Mouse (Mus musculus) adipocyte (in vitro differentiated cells): ENCODE results near the gene Zfp931.
"Not testable (repeated sequence)": the region's sequence is repeated elsewhere in the genome, so short reads cannot be mapped to it uniquely, and the experiment has no call there.

ENCODE experiments used
- DNase-seq: peaks from one replicate; pipeline ENCODE4 v3.0.0-alpha.2; 2016; ENCODE audit warnings: low spot score

Zfp931 gene

DNA sequence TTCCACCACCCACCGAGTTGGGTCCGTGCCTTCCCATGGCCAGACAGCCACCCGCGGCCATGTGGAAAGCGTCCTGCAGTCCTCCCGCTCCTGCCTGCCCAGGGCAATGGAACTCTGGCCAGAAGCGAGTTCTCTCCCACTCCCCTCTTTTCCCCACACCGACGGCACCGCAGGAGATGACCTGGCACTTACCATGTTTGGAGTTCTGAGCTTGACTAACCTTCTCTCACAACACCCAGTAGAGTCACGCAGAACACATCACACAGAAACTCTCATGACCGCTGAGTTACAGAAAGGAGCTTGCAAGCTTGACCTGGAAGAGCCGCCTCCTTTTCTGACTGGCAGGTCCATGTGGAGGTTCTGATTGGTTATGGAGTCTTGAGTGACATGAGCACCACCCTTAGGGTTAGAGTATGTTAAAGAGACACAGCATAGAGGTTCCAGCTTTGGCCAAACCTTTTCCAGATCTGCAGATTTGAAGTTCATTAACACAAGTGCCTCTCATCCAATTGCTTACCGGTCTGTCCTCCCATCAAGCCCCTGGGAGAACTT lies at the start of gene Zfp931:
TSS of gene Zfp931 (minus strand) at position 311 of the 552 bp plus-strand sequence.
- not testable (repeated sequence) for DNase-seq

DNA sequence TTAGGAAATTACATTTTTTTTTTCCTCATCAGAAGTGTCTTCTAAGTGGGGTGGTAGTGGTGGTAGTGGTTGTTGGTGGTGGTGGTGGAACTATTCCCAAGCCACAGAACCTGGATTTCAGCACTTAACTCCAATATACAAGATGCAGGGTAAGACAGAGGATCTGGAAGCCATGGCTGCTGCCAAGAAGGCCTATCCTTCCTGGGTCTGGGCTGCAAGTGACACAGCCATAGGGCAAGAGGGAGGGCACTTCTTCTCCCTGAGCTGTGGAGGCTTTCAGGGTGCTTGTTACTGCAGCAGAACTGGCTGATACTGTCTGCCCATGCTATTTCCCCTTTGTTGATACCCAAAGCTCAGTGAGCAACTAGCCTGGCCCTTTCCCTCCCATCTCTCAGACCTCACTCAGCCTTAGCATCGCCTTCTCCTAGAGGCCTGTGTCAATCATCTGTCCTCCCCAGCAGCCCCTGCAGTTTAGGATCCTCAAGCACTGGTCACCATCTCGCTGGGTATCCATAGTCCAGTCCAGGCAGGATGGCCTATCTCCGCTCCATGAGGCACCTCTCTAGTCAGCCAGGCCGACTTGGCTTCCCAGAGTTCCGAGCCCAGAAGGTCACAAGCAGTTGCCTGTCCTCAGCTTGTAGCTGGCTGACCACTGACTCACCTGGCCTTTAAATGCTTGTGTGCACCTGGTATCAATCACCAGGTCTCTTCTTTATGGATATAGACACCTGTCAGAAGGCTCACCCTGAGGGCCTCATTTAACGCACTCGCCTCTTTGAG lies 48.0 kb upstream of the Zfp931 start:
- no peak for DNase-seq

DNA sequence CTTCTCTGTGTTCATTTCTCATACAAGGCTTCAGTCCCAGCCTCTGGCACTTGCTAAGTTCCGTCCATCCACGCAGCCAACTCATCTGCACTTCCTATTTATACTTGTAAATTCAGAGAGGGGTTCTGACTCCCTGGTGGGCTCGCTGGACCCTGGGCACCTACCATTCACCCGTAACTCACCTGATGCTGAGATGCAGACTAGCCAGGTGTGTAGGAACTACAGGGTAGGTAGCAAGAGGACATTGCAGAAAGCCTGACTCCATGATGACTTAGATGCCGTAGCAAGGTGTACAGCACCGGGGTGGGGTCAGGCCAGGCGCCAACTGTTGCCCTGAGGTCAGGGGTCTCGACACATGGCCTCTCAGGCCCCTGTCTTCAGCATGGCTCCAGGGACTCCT lies 47.2 kb upstream of the Zfp931 start:
- no peak for DNase-seq

DNA sequence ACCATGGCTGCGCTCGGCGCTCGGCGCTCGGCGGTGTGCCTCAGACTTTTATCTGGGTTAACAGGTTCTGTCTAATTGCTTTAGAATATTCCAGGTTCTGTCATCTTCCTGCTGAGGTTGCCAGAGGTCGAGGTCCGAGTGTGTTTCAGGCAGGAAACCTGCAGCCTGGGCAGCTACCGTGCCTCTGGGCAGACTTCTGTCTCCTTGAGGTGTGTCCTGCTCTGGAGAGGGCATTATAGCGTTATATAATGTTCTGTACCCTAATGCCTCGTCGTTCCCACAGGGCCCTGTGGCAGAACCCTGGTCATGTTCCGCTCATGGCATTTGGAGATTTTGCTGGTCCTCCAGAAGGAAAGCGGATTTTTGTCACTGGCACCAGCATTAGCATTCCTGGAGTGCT lies 45.2 kb upstream of the Zfp931 start:
- DNase-seq = no peak

DNA sequence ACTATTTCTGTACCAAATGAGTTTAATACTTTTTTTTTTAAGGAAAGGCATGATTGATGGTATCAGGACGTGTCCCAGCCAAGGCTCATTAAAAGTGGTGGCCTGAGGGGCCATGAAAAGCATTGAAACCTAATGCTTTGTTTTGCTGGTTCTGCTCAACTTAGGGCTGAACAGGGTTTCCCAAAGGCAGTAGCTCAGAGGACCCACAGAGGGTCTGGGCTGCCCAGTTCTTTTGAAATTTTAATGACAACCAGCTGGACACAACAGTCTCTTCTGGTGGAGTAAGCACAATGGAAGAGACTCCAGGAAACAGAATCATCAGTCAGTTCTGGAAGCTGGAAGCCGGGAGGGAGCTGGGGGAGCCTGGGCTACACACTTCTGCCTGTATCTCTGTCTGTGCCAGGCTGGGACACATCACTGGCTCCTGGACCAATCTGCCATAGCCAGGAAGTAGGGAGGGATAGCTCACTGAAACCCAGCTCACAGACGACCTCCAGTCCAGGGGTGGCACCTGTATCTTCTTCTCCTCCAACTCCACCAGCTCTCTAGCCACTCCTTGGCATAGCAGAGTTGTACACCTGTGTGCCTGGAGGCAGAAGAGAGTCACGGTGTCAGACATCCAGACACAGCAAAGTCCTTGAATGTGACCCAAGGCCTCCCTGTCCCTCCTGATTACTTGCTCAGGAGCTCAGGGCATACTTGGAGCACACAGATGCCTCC lies 43.8 kb upstream of the Zfp931 start:
- no peak for DNase-seq

DNA sequence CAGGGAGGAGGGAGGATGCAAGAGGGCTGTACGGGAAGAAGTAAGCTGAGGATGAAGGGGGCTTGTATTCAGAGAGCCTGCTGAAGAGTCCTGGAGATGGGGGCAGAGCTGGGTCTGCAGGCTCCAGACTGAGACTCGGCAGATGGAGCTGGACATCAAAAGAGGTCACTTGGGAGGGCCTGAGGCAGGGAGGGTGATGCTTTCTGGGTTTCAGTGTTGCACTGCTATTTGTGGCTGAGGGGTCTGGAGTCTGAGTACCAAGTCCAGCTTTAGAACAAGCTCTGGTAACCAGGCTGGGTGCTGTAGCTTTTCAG lies 43.1 kb upstream of the Zfp931 start:
- DNase-seq = no peak

DNA sequence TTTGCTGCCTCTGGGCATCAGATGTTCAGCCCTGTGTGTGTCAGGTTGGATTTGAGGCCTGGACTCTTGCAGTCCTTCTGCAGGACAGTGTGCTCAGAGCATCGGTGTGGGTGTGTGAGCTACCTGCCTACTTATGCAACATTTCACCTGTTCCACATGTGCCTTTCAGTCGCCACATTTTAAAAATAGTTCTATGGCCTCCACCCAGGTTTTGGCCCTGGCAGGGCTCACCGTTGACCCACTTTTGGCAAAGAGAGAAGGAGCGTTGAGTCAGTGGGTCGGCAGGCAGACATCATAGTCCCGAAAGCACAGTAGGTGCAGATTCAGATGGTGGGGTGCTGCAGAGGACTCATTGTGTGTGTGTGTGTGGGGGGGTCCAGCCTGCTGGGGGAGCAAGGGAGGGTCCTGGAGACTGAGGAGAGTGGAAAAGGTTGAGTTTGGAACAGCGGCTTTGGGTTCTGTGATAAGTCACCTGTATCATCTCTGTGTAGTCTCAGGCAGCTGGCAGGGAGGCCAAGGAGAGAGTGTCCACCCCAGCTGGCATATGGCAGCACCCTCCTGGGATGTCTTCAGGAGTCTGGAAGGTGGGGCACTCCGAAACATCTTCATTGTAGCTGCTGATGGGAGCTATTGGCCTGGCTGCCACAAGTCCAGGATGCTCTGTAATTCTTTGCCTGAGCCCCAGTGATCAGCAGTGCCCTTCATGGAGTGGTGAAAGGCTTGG lies 42.5 kb upstream of the Zfp931 start:
- no peak for DNase-seq

DNA sequence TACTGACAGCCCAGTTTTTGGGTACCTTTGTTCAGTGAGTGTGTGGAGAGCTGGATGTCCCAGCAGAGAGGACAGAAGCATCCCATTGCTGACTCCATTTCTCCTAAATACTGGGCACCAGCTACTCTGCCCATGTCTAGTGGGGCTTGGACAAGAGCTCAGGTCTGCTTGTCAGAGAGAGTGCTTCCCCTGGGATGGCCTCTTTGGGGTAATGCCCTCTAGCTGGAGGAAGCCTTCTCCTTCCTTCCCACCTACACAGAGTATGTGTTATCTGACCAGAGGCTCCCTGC lies 42.0 kb upstream of the Zfp931 start:
- DNase-seq = no peak

DNA sequence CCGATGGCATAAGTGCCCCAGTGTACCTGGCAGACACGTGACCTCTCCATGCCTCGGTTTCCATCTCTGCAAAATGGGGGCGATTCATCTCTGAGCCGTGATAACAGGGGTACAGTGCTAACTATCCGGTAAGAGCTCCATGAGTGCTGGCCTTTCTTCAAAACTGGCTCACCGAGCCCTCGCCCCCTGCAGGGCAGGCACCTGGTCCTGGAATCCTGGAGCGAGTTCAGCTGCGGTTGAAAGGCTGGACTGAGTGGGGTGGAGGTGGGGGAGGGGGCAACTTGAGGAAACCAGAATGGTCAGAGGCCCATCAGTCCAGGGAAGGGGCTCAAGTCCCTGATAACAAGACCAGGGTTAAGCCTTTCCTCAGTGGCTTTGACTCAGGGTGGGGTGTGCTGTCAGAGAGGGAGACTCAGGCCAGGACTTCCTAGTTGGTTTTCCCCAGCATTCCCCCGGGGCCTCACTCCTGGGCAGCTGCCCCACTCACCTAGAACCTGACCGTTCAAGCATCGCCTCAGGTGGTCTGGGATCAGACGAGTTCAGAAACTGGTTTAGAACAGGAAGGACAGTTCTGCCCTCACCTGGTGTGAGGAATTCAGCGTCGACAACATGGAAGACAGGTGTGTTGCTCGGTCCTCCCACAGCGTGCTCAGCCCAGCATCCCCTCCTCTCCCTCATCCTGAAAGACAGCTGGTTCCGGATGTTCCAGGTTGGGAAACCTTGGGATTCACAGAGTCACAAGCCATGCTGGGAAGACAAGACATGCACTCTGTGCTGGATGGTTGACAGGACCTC lies 41.5 kb upstream of the Zfp931 start:
- DNase-seq = no peak

DNA sequence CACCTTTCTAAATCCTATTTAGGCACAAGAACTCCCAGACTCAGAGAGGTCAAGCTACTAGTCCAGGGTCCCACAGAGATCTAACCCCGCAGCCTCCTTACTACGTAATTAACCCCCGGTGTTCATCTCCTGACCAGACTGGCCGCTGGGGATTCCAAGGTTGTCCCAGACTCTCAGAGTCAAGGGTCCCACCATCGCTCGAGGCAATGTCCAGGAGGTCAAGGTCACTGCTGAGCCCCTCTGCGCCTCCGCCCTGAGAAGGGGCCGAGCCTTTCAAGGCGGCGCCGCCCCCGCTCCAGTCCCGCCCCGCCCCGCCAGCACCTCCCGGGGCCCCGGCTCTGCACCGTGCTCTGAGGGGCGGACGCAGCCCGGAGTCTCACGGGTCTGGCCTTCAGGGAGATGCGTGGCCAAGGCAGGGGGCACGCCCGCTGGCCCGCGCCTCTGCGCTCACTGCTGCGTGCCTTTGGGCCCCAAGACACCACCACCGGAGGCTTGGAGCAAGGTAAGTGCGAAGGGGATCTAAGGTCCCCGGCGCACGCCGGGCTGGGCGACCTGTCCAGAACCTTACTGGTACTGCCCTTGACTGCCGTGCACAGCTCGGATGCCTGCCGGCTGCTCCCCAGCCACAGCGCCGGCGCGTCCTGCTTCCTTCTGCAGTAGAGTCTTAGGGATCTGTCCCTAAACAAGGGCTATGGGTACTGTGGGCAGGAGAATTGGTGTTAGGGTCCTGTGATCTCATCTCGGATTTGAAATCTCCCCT lies 40.7 kb upstream of the Zfp931 start, which contains the start of gene Phactr3:
TSS of gene Phactr3 (plus strand) at position 175 of the 760 bp plus-strand sequence.
- DNase-seq = no peak

DNA sequence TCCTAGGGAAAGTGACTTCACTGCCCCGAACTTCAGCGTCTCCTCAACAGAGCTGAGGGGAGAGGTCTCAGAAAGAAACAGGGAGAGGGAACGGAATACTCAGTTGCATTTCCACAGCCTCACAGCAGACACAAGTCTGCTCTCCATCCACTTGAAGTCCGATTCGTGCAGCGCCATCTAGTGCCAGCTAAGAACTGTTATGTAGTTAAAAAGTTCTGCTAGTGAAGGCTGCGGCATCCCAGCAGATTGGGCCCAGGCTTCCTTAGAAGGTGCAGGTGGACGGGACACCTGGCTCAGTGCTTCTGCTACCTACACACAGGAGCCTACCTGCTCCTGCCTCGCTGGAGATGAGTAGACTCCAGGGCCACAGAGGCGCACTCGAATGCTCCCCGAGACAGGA lies 39.7 kb upstream of the Zfp931 start:
- DNase-seq = peak; percentile 21

DNA sequence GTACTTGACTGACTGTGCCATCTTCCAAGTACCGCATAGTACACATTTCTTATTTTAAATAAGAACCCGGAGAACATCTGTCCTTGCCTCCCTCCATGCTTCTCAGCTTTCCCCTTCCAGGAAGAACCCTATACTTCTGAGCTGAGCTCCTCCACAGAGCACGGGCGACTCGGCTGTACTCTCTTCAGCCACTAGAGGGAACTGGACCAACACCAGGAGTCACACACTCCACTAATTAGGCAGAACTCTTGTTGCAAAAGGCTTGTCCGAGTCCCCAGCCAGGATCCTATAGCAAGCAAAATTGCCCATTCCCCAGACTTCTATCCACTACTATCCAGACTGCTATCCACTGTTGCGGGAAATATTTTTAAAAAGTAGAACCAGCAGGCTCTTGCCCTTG lies 23.7 kb upstream of the Zfp931 start:
- peak; percentile 56 for DNase-seq

DNA sequence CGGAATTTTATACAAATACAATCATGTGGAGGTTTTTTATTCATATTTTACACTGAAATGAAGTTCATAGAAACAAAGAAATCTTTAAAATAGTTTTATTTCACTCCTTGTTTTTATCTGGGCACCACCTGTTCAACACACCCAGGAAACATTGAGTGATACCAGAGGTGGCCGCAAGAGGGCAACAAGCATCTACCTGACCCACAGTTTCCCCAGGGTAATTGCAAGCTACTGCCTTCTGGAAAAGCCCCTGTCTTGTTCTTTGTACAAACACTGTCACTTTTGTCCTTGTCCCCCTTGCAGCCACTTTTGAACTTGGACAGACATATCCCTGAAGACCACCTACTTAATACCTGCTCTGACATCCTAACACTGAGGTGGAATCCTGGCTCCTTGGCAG lies 19.7 kb upstream of the Zfp931 start:
- peak; percentile 43 for DNase-seq

DNA sequence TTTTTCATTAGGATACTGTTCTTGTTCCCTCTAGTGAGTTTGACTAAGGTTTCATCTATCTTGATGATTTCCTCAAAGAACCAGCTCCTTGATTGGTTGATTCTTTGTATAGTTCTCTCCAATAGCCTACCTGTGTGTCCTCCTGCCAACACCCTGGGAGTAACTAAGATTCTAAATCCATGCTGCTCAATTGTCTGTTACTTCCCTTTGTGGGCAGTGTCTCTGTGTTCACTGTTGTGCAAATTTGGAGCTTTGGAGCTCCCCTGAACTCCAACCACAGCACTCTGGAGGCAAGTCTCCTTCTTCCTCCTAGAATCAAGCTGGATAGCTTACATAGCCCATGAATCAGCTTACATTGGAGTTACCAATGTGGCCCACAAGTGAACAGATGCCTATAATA lies 11.3 kb upstream of the Zfp931 start:
- no peak for DNase-seq

DNA sequence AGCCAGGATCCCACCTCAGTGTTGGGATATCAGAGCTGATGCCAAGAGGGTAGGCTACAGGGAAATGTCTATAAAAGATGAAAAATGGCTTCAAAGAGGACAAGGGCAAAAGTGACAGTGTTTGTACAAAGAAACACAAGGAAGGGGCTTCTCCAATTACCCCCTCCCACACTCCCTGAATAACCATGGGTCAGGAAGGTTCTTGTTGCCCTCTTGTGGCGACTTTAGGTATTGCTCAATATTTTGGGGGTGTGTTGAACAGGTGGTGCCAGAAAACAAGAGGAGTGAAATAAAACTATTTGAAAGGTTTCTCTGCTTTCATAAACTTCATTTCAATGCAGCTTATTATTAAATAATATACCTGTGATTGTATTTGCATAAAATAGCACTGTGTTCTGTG lies 20.1 kb downstream of the Zfp931 start:
- DNase-seq = peak; percentile 86

DNA sequence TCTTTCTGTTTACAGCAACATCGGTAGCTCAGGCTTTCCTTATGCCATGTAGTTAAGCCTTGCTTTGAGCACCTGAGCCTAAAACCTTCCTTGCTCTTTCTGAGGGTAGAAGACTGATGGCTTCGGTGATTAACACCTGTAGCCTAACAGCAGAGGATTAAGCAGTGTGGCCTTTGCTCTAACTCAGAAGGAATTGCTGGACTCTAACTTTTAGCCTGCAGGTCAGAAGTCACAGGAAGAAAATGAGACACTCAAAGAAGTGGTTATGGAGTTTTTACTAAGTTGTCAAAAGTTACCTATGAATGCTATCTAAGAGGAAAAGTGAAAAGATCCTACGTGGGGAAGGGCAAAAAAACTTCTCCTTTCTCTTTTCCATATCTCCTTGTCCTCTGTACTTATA lies 50.7 kb downstream of the Zfp931 start:
- not testable (repeated sequence) for DNase-seq

DNA sequence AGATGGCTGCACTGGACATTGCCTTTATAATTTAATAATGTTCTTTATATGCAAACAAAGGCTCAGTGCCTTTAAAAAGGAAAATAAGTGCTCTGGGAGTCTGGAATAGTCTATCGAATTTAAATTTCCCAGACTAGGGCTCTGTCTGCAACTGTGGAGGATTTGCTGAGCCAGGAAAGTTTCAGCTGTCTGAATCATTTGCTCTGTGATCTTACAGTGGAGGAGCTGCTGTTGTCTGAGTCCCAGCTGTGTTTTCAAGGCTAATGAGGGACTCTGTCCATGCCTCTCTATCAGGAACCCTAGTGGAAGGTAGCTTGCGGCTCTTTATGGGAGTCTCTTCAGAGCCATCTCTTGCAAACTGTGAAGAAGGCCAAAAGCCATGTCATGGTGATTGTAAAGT lies 54.4 kb downstream of the Zfp931 start:
- DNase-seq = not testable (repeated sequence)

DNA sequence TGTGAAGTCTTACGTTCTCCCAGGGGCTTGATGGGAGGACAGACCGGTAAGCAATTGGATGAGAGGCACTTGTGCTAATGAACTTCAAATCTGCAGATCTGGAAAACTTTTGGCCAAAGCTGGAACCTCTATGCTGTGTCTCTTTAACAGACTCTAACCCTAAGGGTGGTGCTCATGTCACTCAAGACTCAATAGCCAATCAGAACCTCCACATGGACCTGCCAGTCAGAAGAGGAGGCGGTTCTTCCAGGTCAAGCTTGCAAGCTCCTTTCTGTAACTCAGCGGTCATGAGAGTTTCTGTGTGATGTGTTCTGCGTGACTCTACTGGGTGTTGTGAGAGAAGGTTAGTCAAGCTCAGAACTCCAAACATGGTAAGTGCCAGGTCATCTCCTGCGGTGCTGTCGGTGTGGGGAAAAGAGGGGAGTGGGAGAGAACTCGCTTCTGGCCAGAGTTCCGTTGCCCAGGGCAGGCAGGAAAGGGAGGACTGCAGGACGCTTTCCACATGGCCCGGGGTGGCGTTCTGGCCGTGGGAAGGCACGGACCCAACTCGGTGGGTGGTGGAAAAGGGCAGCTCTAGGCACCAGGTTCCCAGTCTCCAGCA lies 55.2 kb downstream of the Zfp931 start, which contains the start of gene Zfp971:
TSS of gene Zfp971 (plus strand) at position 274 of the 601 bp plus-strand sequence.
- peak; percentile 57 for DNase-seq

DNA sequence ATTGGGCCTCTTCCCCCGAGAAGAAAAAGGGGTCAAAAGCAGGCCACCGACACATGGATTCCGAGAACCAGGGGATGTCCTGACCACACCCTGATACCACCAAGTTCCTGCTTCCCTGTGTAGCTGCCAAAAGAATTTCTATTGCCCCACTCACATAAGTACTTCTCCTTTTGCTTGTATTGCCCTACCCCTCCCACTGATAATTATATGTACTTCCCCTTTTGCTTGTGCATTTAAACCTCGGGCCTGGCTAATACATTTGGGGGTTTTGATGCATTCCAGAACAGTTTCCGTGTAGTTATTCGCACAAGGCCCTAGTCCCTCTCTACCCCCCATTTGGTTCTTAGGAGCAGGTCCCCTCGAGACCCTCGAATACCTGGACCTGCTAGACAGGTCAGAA lies 57.5 kb downstream of the Zfp931 start:
- not testable (repeated sequence) for DNase-seq

DNA sequence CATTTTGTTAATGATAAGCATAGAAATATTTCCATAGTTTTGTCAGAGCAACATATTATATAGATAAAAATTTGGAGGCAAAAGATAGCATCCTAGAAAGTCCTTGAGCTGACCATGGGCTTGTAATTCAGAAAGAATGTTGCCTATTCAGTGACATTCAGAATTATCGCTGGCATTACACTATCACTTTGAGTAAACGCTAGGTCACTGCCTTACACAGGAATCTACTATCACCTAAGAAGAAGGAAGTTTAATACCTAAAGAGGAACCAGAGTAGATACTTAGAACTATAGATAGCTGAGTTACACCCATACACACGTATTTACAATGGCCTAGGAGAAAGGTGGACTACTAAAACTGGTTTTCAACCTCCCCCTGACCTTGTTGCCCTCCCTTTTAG lies 58.8 kb downstream of the Zfp931 start:
- not testable (repeated sequence) for DNase-seq
